Mouse (Mus musculus) retina, postnatal 1 day (tissue): ENCODE results near the gene Herc2.

ENCODE experiments used
- DNase-seq: peaks from one replicate; pipeline ENCODE4 v3.0.0-alpha.2; 2012

The Herc2 gene

GRCm38 (mm10) chr7:56203286-56203685, 153.3 kb downstream of the Herc2 start:
- DNase-seq, result no peak

- no peak for DNase-seq
Observed at GRCm38 (mm10) chr7:56204877-56205276, 154.9 kb downstream of the Herc2 start.

- no peak for DNase-seq
Observed at GRCm38 (mm10) chr7:56220811-56221210, 170.8 kb downstream of the Herc2 start.

GRCm38 (mm10) chr7:56235794-56236423, 185.9 kb downstream of the Herc2 start:
- DNase-seq, result no peak

GRCm38 (mm10) chr7:56236617-56237016, 186.6 kb downstream of the Herc2 start:
- no peak for DNase-seq

- DNase-seq, result peak; percentile 2
Observed at GRCm38 (mm10) chr7:56239543-56239942, 189.5 kb downstream of the Herc2 start, which contains the start of gene Oca2. TSS of gene Oca2 (plus strand) at chr7:56239760.

- DNase-seq, result no peak
Observed at GRCm38 (mm10) chr7:56254568-56254967, 204.6 kb downstream of the Herc2 start.

GRCm38 (mm10) chr7:56257875-56258441, 208.0 kb downstream of the Herc2 start:
- no peak for DNase-seq

GRCm38 (mm10) chr7:56277506-56277905, 227.5 kb downstream of the Herc2 start:
- peak; percentile 48 for DNase-seq
